Mouse (Mus musculus) telencephalon, adult 2 months (tissue): ENCODE results near the gene Kif17.
"Not testable (repeated sequence)": the region's sequence is repeated elsewhere in the genome, so short reads cannot be mapped to it uniquely, and the experiment has no call there.

Source experiments
- DNase-seq: peaks from one replicate; pipeline ENCODE4 v3.0.0-alpha.2; 2011; ENCODE audit warnings: low read depth, low spot score

Kif17 gene

GRCm38 (mm10) chr4:138313021-138313420, 62.8 kb downstream of the Kif17 start:
- DNase-seq = no peak

- no peak for DNase-seq
Measured at GRCm38 (mm10) chr4:138313795-138314194, 63.6 kb downstream of the Kif17 start.

- no peak for DNase-seq
Measured at GRCm38 (mm10) chr4:138315781-138316180, 65.5 kb downstream of the Kif17 start.

- no peak for DNase-seq
Measured at GRCm38 (mm10) chr4:138316369-138316768, 66.1 kb downstream of the Kif17 start.

- DNase-seq = no peak
Measured at GRCm38 (mm10) chr4:138318509-138319266, 68.5 kb downstream of the Kif17 start.

- DNase-seq = peak; percentile 55
Measured at GRCm38 (mm10) chr4:138319508-138319907, 69.3 kb downstream of the Kif17 start.

- DNase-seq = no peak
Measured at GRCm38 (mm10) chr4:138320711-138321110, 70.5 kb downstream of the Kif17 start.

- no peak for DNase-seq
Measured at GRCm38 (mm10) chr4:138321488-138321887, 71.3 kb downstream of the Kif17 start.

GRCm38 (mm10) chr4:138322692-138323091, 72.5 kb downstream of the Kif17 start:
- no peak for DNase-seq

GRCm38 (mm10) chr4:138323753-138324152, 73.5 kb downstream of the Kif17 start:
- no peak for DNase-seq

- DNase-seq = no peak
Measured at GRCm38 (mm10) chr4:138324451-138324850, 74.2 kb downstream of the Kif17 start.

- peak; percentile 72 for DNase-seq
Measured at GRCm38 (mm10) chr4:138325466-138326076, 75.3 kb downstream of the Kif17 start.

GRCm38 (mm10) chr4:138326077-138326695, 76.0 kb downstream of the Kif17 start, which contains the start of gene Pink1:
Pink1 (minus strand) TSS chr4:138326307.
- peak; percentile 65 for DNase-seq

GRCm38 (mm10) chr4:138327155-138327554, 76.9 kb downstream of the Kif17 start:
- not testable (repeated sequence) for DNase-seq

- no peak for DNase-seq
Measured at GRCm38 (mm10) chr4:138327891-138328470, 77.7 kb downstream of the Kif17 start.

GRCm38 (mm10) chr4:138330264-138330671, 80.0 kb downstream of the Kif17 start:
- no peak for DNase-seq

- no peak for DNase-seq
Measured at GRCm38 (mm10) chr4:138331647-138332046, 81.4 kb downstream of the Kif17 start.

GRCm38 (mm10) chr4:138333135-138333534, 82.9 kb downstream of the Kif17 start:
- no peak for DNase-seq

GRCm38 (mm10) chr4:138335036-138335435, 84.8 kb downstream of the Kif17 start:
- DNase-seq = no peak

GRCm38 (mm10) chr4:138335648-138336047, 85.4 kb downstream of the Kif17 start:
- no peak for DNase-seq

GRCm38 (mm10) chr4:138336876-138337275, 86.6 kb downstream of the Kif17 start:
- no peak for DNase-seq

- DNase-seq = no peak
Measured at GRCm38 (mm10) chr4:138337341-138337740, 87.1 kb downstream of the Kif17 start.
